Mouse (Mus musculus): ENCODE results near the gene Coro2a. TPM values are rescaled to one million over a fixed set of nuclear protein-coding genes. Genes with fewer than 3 reads are reported as not detected.

Gene Coro2a
- total RNA-seq, 1 experiment: 2.5 TPM

DNA sequence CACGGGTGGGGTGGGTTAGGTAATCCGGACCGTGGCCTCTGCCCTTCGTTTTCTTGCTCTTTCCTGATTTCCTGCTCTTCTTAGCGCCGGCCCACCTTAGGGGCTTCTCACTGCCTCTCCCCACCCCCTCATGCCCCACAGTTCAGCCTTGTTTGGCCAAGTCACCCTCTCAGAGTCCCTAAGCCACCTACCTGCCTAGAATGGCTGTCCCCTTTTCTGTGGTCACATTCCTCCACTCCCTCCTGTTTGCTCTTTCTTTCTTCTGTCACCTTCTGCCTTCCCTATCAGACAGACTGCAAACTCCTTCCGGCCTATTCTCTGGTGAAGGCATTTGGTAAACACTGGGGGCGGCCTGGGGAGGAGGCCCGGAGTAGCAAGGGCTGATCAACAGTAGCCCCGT is 3.9 kb downstream of the Coro2a start:
- Histone ChIP-seq H3K9ac (ENCODE audit: insufficient read depth, low read depth, low read length, poor library complexity, severe bottlenecking) (no peak overlapping the region), H3K4me3 (ENCODE audit: insufficient read depth in 1 of 2, low read depth in 1 of 2, low read length in 2 of 2, poor library complexity in 1 of 2, severe bottlenecking in 1 of 2) (no peak overlapping the region), H3K4me1 (ENCODE audit: control insufficient read depth in 2 of 2, insufficient read depth in 2 of 2, low read length in 2 of 2, poor library complexity in 1 of 2) (peaks cover 0 to 3% of the 10 kb centered on the region in 2 experiments; a peak in 1 of 4 replicates), H3K27ac (ENCODE audit: insufficient read depth, low read depth, low read length, poor library complexity, severe bottlenecking) (no peak overlapping the region), H3K9me3 (ENCODE audit: control insufficient read depth, insufficient read depth, low read depth, low read length) (no peaks in the 10 kb centered on the region), H3K36me3 (ENCODE audit: control insufficient read depth, insufficient read depth, low read length, poor library complexity, severe bottlenecking) (no peaks in the 10 kb centered on the region)
- no peak for DNase-seq (ENCODE audit: low read depth, low spot score)
- in situ Hi-C loops (cut with MboI; ENCODE audit: low sequenced_read_pairs in 2 of 2, unreplicated experiment in 2 of 2): no loop called here
- TF ChIP-seq MAFK (IDR thresholded peaks at IDR 0.05; ENCODE audit: insufficient read depth, low read depth, low read length) (no peak), ZC3H11A (IDR thresholded peaks at IDR 0.05; ENCODE audit: borderline replicate concordance, low read depth, low read length) (no peak), HCFC1 (IDR thresholded peaks at IDR 0.05; ENCODE audit: borderline replicate concordance, insufficient read depth, low read length) (no peak), CHD2 (IDR thresholded peaks at IDR 0.05; ENCODE audit: low read depth, low read length) (no peak), ZNF384 (IDR thresholded peaks at IDR 0.05; ENCODE audit: low read depth, low read length) (no peak)

DNA sequence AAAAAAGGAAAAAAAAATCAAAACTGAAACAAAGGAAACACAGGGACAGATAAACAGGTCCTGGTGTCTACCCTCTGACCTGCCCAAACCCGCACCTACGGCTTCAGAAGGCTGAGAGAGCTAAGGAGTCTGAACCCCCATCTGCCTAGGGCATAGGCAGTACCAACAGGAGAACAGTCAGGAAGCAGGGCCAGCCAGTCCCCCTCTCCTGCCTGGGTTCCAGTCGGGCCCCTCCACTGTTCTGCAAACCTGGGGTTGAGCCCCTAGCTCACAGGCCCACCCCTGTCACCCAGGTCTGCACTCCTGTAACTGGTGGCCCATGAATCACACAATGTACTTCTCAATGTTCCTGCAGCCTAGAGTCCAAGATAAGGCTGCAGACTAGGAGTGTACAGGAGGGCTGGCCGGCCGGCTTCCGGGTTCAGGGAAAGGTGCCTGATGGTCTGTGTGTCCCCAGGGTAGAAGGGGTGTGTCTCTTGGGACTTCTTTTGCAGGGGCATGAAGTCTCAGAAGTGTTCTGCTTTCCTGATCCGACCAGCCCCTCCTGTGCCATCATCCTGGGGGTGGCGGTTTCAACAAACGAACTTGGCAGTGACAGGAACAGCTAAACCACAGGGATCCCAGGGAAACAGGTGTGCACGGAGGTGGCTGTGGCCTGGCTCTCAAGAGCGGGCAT is 4.6 kb downstream of the Coro2a start:
- DNase-seq (ENCODE audit: low read depth, low spot score): no peak
- Histone ChIP-seq H3K4me1 (ENCODE audit: control insufficient read depth in 2 of 2, insufficient read depth in 2 of 2, low read length in 2 of 2, poor library complexity in 1 of 2) (peaks cover 0 to 3% of the 10 kb centered on the region in 2 experiments; a peak in 1 of 4 replicates), H3K9me3 (ENCODE audit: control insufficient read depth, insufficient read depth, low read depth, low read length) (no peaks in the 10 kb centered on the region), H3K27ac (ENCODE audit: insufficient read depth, low read depth, low read length, poor library complexity, severe bottlenecking) (no peak overlapping the region), H3K4me3 (ENCODE audit: insufficient read depth in 1 of 2, low read depth in 1 of 2, low read length in 2 of 2, poor library complexity in 1 of 2, severe bottlenecking in 1 of 2) (no peak overlapping the region), H3K9ac (ENCODE audit: insufficient read depth, low read depth, low read length, poor library complexity, severe bottlenecking) (no peak overlapping the region), H3K36me3 (ENCODE audit: control insufficient read depth, insufficient read depth, low read length, poor library complexity, severe bottlenecking) (no peaks in the 10 kb centered on the region)
- in situ Hi-C loops (cut with MboI; ENCODE audit: low sequenced_read_pairs in 2 of 2, unreplicated experiment in 2 of 2): no loop called here
- no peak for TF ChIP-seq CHD2 (IDR thresholded peaks at IDR 0.05; ENCODE audit: low read depth, low read length)

DNA sequence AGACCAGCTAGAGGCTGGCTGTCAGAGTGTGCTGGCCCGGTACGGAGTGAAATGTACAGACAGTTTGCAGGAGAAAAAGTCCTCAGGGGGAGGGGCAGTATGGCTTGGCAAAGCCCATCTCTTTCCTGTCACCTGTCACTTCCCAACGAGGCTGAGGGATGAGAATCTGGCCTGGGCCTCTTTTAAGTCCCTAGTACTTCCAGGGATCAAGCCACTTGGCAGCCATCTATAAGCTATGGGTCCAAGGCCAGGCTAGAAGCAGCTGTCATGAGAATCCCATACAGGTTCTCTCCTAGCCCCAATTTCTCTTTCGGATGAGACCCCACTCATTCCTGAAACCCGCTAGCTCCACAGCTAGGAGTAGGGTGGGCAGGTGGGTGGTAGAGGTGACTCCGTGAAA is 5.6 kb downstream of the Coro2a start:
- in situ Hi-C loops (cut with MboI; ENCODE audit: low sequenced_read_pairs in 2 of 2, unreplicated experiment in 2 of 2): no loop called here
- H3K4me1 ChIP-seq (ENCODE audit: control insufficient read depth in 2 of 2, insufficient read depth in 2 of 2, low read length in 2 of 2, poor library complexity in 1 of 2): peaks cover 0 to 3% of the 10 kb centered on the region in 2 experiments; a peak in 1 of 4 replicates
- DNase-seq (ENCODE audit: low read depth, low spot score): no peak

DNA sequence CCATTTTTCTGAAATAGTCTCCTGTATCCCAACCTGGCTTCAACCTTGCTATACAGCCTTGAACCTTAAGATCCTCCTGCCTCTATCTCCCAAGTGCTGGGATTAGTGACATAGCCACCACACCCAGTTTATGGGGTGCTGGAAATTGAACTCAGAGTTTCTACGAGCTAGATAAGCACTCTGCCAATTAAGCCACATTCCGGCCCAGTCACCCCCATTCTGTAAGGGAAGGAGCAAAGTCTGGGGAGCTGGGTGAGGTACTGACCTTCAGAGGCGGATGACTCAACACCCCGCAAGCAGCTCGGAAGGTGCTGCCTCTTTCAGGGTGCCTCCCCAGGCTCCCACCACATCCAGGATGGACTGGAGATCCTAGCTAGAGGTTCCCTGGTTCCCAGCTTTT is 7.9 kb downstream of the Coro2a start:
- Histone ChIP-seq H3K36me3 (ENCODE audit: control insufficient read depth, insufficient read depth, low read length, poor library complexity, severe bottlenecking) (no peaks in the 10 kb centered on the region), H3K27ac (ENCODE audit: insufficient read depth, low read depth, low read length, poor library complexity, severe bottlenecking) (no peak overlapping the region), H3K4me1 (ENCODE audit: control insufficient read depth in 2 of 2, insufficient read depth in 2 of 2, low read length in 2 of 2, poor library complexity in 1 of 2) (peaks cover 0 to 3% of the 10 kb centered on the region in 2 experiments; a peak in 1 of 4 replicates), H3K4me3 (ENCODE audit: insufficient read depth in 1 of 2, low read depth in 1 of 2, low read length in 2 of 2, poor library complexity in 1 of 2, severe bottlenecking in 1 of 2) (no peak overlapping the region), H3K9me3 (ENCODE audit: control insufficient read depth, insufficient read depth, low read depth, low read length) (no peaks in the 10 kb centered on the region), H3K9ac (ENCODE audit: insufficient read depth, low read depth, low read length, poor library complexity, severe bottlenecking) (no peak overlapping the region)
- in situ Hi-C loops (cut with MboI; ENCODE audit: low sequenced_read_pairs in 2 of 2, unreplicated experiment in 2 of 2): no loop called here
- no peak for TF ChIP-seq HCFC1 (IDR thresholded peaks at IDR 0.05; ENCODE audit: borderline replicate concordance, insufficient read depth, low read length)
- TF ChIP-seq CHD2 (IDR thresholded peaks at IDR 0.05; ENCODE audit: low read depth, low read length): no peak
- no peak for TF ChIP-seq MAFK (IDR thresholded peaks at IDR 0.05; ENCODE audit: insufficient read depth, low read depth, low read length)
- TF ChIP-seq ZNF384 (IDR thresholded peaks at IDR 0.05; ENCODE audit: low read depth, low read length): no peak
- no peak for TF ChIP-seq ZC3H11A (IDR thresholded peaks at IDR 0.05; ENCODE audit: borderline replicate concordance, low read depth, low read length)
- no peak for DNase-seq (ENCODE audit: low read depth, low spot score)

More for the DNA sequence above, 5.6 kb downstream of the Coro2a start:
- no peak overlapping the region for H3K4me3 ChIP-seq (ENCODE audit: insufficient read depth in 1 of 2, low read depth in 1 of 2, low read length in 2 of 2, poor library complexity in 1 of 2, severe bottlenecking in 1 of 2)
- TF ChIP-seq MAFK (IDR thresholded peaks at IDR 0.05; ENCODE audit: insufficient read depth, low read depth, low read length): no peak
- no peak for TF ChIP-seq ZC3H11A (IDR thresholded peaks at IDR 0.05; ENCODE audit: borderline replicate concordance, low read depth, low read length)
- no peak for TF ChIP-seq ZNF384 (IDR thresholded peaks at IDR 0.05; ENCODE audit: low read depth, low read length)
- TF ChIP-seq HCFC1 (IDR thresholded peaks at IDR 0.05; ENCODE audit: borderline replicate concordance, insufficient read depth, low read length): no peak
- TF ChIP-seq CHD2 (IDR thresholded peaks at IDR 0.05; ENCODE audit: low read depth, low read length): no peak
- no peak overlapping the region for H3K9ac ChIP-seq (ENCODE audit: insufficient read depth, low read depth, low read length, poor library complexity, severe bottlenecking)
- no peaks in the 10 kb centered on the region for H3K36me3 ChIP-seq (ENCODE audit: control insufficient read depth, insufficient read depth, low read length, poor library complexity, severe bottlenecking)
- no peak overlapping the region for H3K27ac ChIP-seq (ENCODE audit: insufficient read depth, low read depth, low read length, poor library complexity, severe bottlenecking)
- no peaks in the 10 kb centered on the region for H3K9me3 ChIP-seq (ENCODE audit: control insufficient read depth, insufficient read depth, low read depth, low read length)

DNA sequence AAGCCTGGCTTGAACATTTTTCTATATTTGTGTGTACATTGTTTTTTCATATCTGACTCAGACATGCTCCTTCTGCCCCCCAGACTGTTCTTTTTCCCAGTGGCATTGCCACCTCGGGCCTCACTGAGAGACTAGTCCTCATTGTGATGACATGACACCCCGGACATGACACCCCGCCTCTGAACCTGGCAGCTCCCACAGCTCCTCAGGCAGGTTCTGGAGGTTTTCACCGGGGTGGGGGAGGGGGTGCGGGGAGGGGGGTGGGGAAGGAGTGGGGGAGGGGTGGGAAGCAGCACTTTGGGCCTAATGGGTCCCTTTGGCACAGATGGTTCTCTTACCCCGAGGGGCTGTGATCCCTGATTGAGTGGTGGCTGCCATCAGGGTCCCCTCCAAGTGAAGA is 8.5 kb downstream of the Coro2a start:
- Histone ChIP-seq H3K27ac (ENCODE audit: insufficient read depth, low read depth, low read length, poor library complexity, severe bottlenecking) (no peak overlapping the region), H3K9ac (ENCODE audit: insufficient read depth, low read depth, low read length, poor library complexity, severe bottlenecking) (no peak overlapping the region), H3K4me1 (ENCODE audit: control insufficient read depth in 2 of 2, insufficient read depth in 2 of 2, low read length in 2 of 2, poor library complexity in 1 of 2) (peaks cover 0 to 3% of the 10 kb centered on the region in 2 experiments; a peak in 1 of 4 replicates), H3K36me3 (ENCODE audit: control insufficient read depth, insufficient read depth, low read length, poor library complexity, severe bottlenecking) (no peaks in the 10 kb centered on the region), H3K4me3 (ENCODE audit: insufficient read depth in 1 of 2, low read depth in 1 of 2, low read length in 2 of 2, poor library complexity in 1 of 2, severe bottlenecking in 1 of 2) (no peak overlapping the region), H3K9me3 (ENCODE audit: control insufficient read depth, insufficient read depth, low read depth, low read length) (no peaks in the 10 kb centered on the region)
- TF ChIP-seq ZC3H11A (IDR thresholded peaks at IDR 0.05; ENCODE audit: borderline replicate concordance, low read depth, low read length) (no peak), CHD2 (IDR thresholded peaks at IDR 0.05; ENCODE audit: low read depth, low read length) (no peak), ZNF384 (IDR thresholded peaks at IDR 0.05; ENCODE audit: low read depth, low read length) (no peak), MAFK (IDR thresholded peaks at IDR 0.05; ENCODE audit: insufficient read depth, low read depth, low read length) (no peak), HCFC1 (IDR thresholded peaks at IDR 0.05; ENCODE audit: borderline replicate concordance, insufficient read depth, low read length) (no peak)
- in situ Hi-C loops (cut with MboI; ENCODE audit: low sequenced_read_pairs in 2 of 2, unreplicated experiment in 2 of 2): no loop called here
- DNase-seq (ENCODE audit: low read depth, low spot score): no peak

All from ES-E14 (cell line).